Mouse (Mus musculus) myocyte (in vitro differentiated cells): ENCODE results near the gene Susd6.

ENCODE experiments used
- CEBPB ChIP-seq: IDR thresholded peaks from 2 replicates; pipeline ENCODE4 v1.6.1; 2011; ENCODE audit warnings: mild to moderate bottlenecking, moderate library complexity; ENCODE audit not compliant: poor library complexity, insufficient read depth, severe bottlenecking
- E2F4 ChIP-seq: IDR thresholded peaks from one replicate; pipeline ENCODE4 v1.6.1; 2011; ENCODE audit warnings: mild to moderate bottlenecking, control low read depth, moderate library complexity; ENCODE audit not compliant: insufficient read depth
- MAX ChIP-seq: IDR thresholded peaks from one replicate; pipeline ENCODE4 v1.6.1; 2011; ENCODE audit warnings: low read depth, mild to moderate bottlenecking, control low read depth
- MYOD1 ChIP-seq, 3 experiments: IDR thresholded peaks; one replicate each; pipeline ENCODE4 v1.6.1; 2011; ENCODE audit warnings: control low read depth in 2 of 3, low read depth in 2 of 3, mild to moderate bottlenecking in 2 of 3, moderate library complexity in 1 of 3; ENCODE audit not compliant: insufficient read length in 2 of 3, control insufficient read depth in 1 of 3
- POLR2A ChIP-seq: IDR thresholded peaks from one replicate; pipeline ENCODE4 v1.6.1; 2011; ENCODE audit warnings: low read depth, mild to moderate bottlenecking, control low read depth, moderate library complexity; ENCODE audit not compliant: insufficient read length
- POLR2AphosphoS2 ChIP-seq: IDR thresholded peaks from one replicate; pipeline ENCODE4 v1.6.1; 2011; ENCODE audit warnings: low read depth, control low read depth; ENCODE audit not compliant: insufficient read length
- SRF ChIP-seq: IDR thresholded peaks from one replicate; pipeline ENCODE4 v1.6.1; 2011; ENCODE audit warnings: low read depth; ENCODE audit not compliant: control insufficient read depth, insufficient read length
- USF1 ChIP-seq: IDR thresholded peaks from one replicate; pipeline ENCODE4 v1.6.1; 2011; ENCODE audit warnings: low read depth, mild to moderate bottlenecking, control low read depth, moderate library complexity

- TF ChIP-seq POLR2A (no peak), USF1 (no peak), E2F4 (no peak), CEBPB (no peak), POLR2AphosphoS2 (no peak), MYOD1 (IDR thresholded peaks at IDR 0.05; ENCODE audit: control insufficient read depth in 1 of 3, insufficient read length in 2 of 3, low read depth in 2 of 3) (no peak), MAX (no peak), SRF (no peak)
Measured at GRCm38 (mm10) chr12:80814529-80814928, 24.2 kb downstream of the Susd6 start.
